17 mouse cellular contexts compared by ENCODE assay signal in the genomic region with DNA sequence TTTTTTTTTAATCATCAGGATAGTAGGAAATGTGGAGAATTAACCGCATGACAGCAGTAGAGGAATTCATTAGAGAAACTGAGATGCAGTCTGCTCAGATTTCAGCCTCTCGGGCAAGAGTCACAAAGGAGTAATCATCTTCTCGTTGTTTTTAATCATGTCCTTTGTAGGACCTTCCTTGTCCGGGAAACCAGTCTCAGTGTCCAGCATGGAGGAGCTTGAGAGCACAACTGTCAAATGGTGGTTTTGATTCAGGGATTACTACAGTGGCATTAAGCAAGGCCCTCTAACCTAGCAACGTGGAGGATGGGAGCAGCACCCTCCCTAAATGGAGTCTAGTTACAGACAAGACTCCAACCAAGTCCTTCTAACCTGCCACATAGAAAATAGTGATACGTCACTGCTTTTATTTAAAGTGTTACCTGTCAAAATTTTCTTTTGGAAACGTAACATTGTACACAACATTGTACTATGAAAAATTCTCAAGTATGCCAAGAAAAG.
DNase-seq lines count a peak whose midpoint lies in the region; ATAC-seq and TF ChIP-seq lines count a peak whose summit lies in the region.
"Had no signal": no experiment of that assay in that cellular context is flagged by ENCODE, and none has a peak within 500 bp of the region (broad histone marks: within the 10 kb centered on the region; RNA-seq: fewer than 3 reads in every experiment).

No protein-coding gene starts in this region.

- CTCF ChIA-PET in Patski (lab: Charles Lee): interaction anchor here (0.9 kb wide), 1 partner anchor 13 kb away, joined by 3 read pairs; no protein-coding TSS in a partner anchor

- WGBS in kidney, embryonic 14.5 days: 42% methylated on average over 7 of the region's 7 CpGs
- WGBS in limb, embryonic 13.5 days: 75% methylated on average over 7 of the region's 7 CpGs
- 85% methylated on average over 7 of the region's 7 CpGs for WGBS in limb, embryonic 10.5 days
- WGBS in hindbrain, postnatal 0 days: 78% methylated on average over 7 of the region's 7 CpGs

- H3K9me3 ChIP-seq in kidney, embryonic 14.5 days (ENCODE audit: control insufficient read depth, low read length): 0 out of 2 replicates have a peak, but pooled peaks cover 5% of the 10 kb centered on the region
- peaks cover 4% of the 10 kb centered on the region for H3K9me3 ChIP-seq in limb, embryonic 13.5 days
- H3K9me3 ChIP-seq in limb, embryonic 10.5 days (replicated peaks): no peaks in the 10 kb centered on the region
- peaks cover 4% of the 10 kb centered on the region; the same call in 1 of the 2 replicates for H3K9me3 ChIP-seq in hindbrain, postnatal 0 days (ENCODE audit: low read length)
- H3K9me3 ChIP-seq: heart, embryonic 10.5 days had no signal

- H3K4me2 ChIP-seq in kidney, embryonic 14.5 days (replicated peaks; ENCODE audit: low read depth, low read length): no peak overlapping the region
- H3K4me2 ChIP-seq in limb, embryonic 13.5 days (replicated peaks): no peak overlapping the region
- no peak overlapping the region for H3K4me2 ChIP-seq in hindbrain, postnatal 0 days (ENCODE audit: low read depth, low read length)
- H3K4me2 ChIP-seq: hindbrain, embryonic 13.5 days had no signal

- H3K27me3 ChIP-seq in kidney, embryonic 14.5 days (ENCODE audit: control insufficient read depth, insufficient read depth, low read length): no peaks in the 10 kb centered on the region
- H3K27me3 ChIP-seq in limb, embryonic 13.5 days: no peaks in the 10 kb centered on the region
- no peaks in the 10 kb centered on the region for H3K27me3 ChIP-seq in limb, embryonic 10.5 days (ENCODE audit: low read depth, poor library complexity, severe bottlenecking)
- H3K27me3 ChIP-seq in Patski: no peaks in the 10 kb centered on the region
- no peaks in the 10 kb centered on the region for H3K27me3 ChIP-seq in hindbrain, postnatal 0 days (ENCODE audit: insufficient read depth, low read length)
- H3K27me3 ChIP-seq: hindbrain, embryonic 13.5 days had no signal

- H3K27ac ChIP-seq in kidney, embryonic 14.5 days (ENCODE audit: low read depth, low read length): peak overlapping the region; percentile 64; the same call in 1 of the 2 replicates
- H3K27ac ChIP-seq in limb, embryonic 13.5 days: peak overlapping the region; percentile 23; the same call in 1 of the 2 replicates
- no peak overlapping the region for H3K27ac ChIP-seq in limb, embryonic 10.5 days
- H3K27ac ChIP-seq in hindbrain, postnatal 0 days: no peak overlapping the region
- H3K27ac ChIP-seq: heart, embryonic 10.5 days; hindbrain, embryonic 13.5 days had no signal

- TF ChIP-seq CTCF in Patski (IDR thresholded peaks at IDR 0.05): no peak
- no peak for TF ChIP-seq CTCF in hindbrain, postnatal 0 days (IDR thresholded peaks at IDR 0.05; ENCODE audit: low read depth)

- POLR2A ChIA-PET in Patski (lab: Charles Lee): interaction anchor here (1.4 kb wide), 1 partner anchor 537 kb away, joined by 6 read pairs; no protein-coding TSS in a partner anchor

- H3K4me3 ChIP-seq in kidney, embryonic 14.5 days (ENCODE audit: low read length): no peak overlapping the region
- H3K4me3 ChIP-seq in limb, embryonic 13.5 days: no peak overlapping the region
- no peak overlapping the region for H3K4me3 ChIP-seq in limb, embryonic 10.5 days
- H3K4me3 ChIP-seq in hindbrain, postnatal 0 days (ENCODE audit: low read length): no peak overlapping the region
- H3K4me3 ChIP-seq: heart, embryonic 10.5 days; hindbrain, embryonic 13.5 days had no signal

- H3K4me1 ChIP-seq in kidney, embryonic 14.5 days (ENCODE audit: control insufficient read depth, insufficient read depth, low read length): peaks cover 9% of the 10 kb centered on the region
- H3K4me1 ChIP-seq in limb, embryonic 13.5 days: peaks cover 13% of the 10 kb centered on the region
- no peaks in the 10 kb centered on the region for H3K4me1 ChIP-seq in limb, embryonic 10.5 days
- no peaks in the 10 kb centered on the region for H3K4me1 ChIP-seq in hindbrain, postnatal 0 days (ENCODE audit: insufficient read depth, low read length)
- H3K4me1 ChIP-seq: heart, embryonic 10.5 days; hindbrain, embryonic 13.5 days had no signal

- ATAC-seq in kidney, embryonic 14.5 days (ENCODE audit: low FRiP score, low TSS enrichment): peak; percentile 68
- no peak for ATAC-seq in limb, embryonic 13.5 days (ENCODE audit: low FRiP score, low read depth)
- peak; percentile 31 for ATAC-seq in Patski
- no peak for ATAC-seq in hindbrain, postnatal 0 days
- ATAC-seq: forebrain, embryonic 16.5 days had no signal

- in situ Hi-C loops in Patski (cut with MboI; ENCODE audit: low pct_unique_long_range_greater_than_20kb): no loop called here

- no peaks in the 10 kb centered on the region for H3K36me3 ChIP-seq in kidney, embryonic 14.5 days (ENCODE audit: control insufficient read depth, insufficient read depth, low read length)
- H3K36me3 ChIP-seq in limb, embryonic 13.5 days: no peaks in the 10 kb centered on the region
- no peaks in the 10 kb centered on the region for H3K36me3 ChIP-seq in limb, embryonic 10.5 days
- no peaks in the 10 kb centered on the region for H3K36me3 ChIP-seq in hindbrain, postnatal 0 days (ENCODE audit: insufficient read depth, low read length)
- H3K36me3 ChIP-seq: heart, embryonic 10.5 days; hindbrain, embryonic 13.5 days had no signal

- no peak overlapping the region for H3K9ac ChIP-seq in kidney, embryonic 14.5 days (ENCODE audit: low read depth, low read length)
- H3K9ac ChIP-seq in limb, embryonic 13.5 days: no peak overlapping the region
- no peak overlapping the region for H3K9ac ChIP-seq in hindbrain, postnatal 0 days (replicated peaks; ENCODE audit: low read length)
- H3K9ac ChIP-seq: hindbrain, embryonic 13.5 days had no signal

- no peak for DNase-seq in kidney, adult 18-20 months
- no peak for DNase-seq in limb, embryonic 10.5 days (ENCODE audit: low spot score)
- DNase-seq in 416B (ENCODE audit: low read depth) (peak; percentile 10), Patski (ENCODE audit: low read depth, low spot score) (no peak)
- DNase-seq in hindbrain, postnatal 0 days (ENCODE audit: low spot score): no peak
- DNase-seq: adrenal gland, postnatal 10 days; cerebellum, adult 11 months; cerebellum, adult 9-10 months; cerebellum, postnatal 25 days; gastrocnemius, postnatal 10 days; heart, adult 18-20 months; heart, postnatal 10 days had no signal

Comparison
In these comparisons a context has a peak if more than half of its experiments do, and no peak if none do; other contexts are left out.
1. H3K27ac ChIP-seq: peak in kidney, embryonic 14.5 days (single experiment) and limb, embryonic 13.5 days (single experiment); none in limb, embryonic 10.5 days (single experiment) and hindbrain, postnatal 0 days (single experiment).
2. ATAC-seq: peak in kidney, embryonic 14.5 days (single experiment) and Patski (single experiment); none in limb, embryonic 13.5 days (single experiment) and hindbrain, postnatal 0 days (single experiment).